Mouse (Mus musculus) kidney, postnatal 0 days (tissue): ENCODE measurements around the gene Gbgt1. TPM values are rescaled to one million over a fixed set of nuclear protein-coding genes. Genes with fewer than 3 reads are reported as not detected.

Experiments
- ATAC-seq: fragments of 200-750 bp; cut with Nextera tagmentation; replicated peaks from 2 replicates; pipeline ENCODE4 v1.8.0; 2017; ENCODE audit warnings: low read depth, moderate number of reproducible peaks, moderate TSS enrichment, moderate library complexity; ENCODE audit not compliant: low FRiP score
- DNase-seq: peaks from one replicate; pipeline ENCODE4 v3.0.0-alpha.2; 2016; ENCODE audit warnings: low spot score
- H3K27ac ChIP-seq: fragments of 300-500 bp; sonication (generic); 2 replicates; pipeline ENCODE4 v1.5.1; 2014; ENCODE audit warnings: mild to moderate bottlenecking
- H3K27me3 ChIP-seq: fragments of 300-500 bp; sonication (generic); 2 replicates; pipeline ENCODE4 v1.6.1; 2014; ENCODE audit warnings: low read length, mixed read lengths; ENCODE audit not compliant: insufficient read depth
- H3K36me3 ChIP-seq: fragments of 300-500 bp; sonication (generic); 2 replicates; pipeline ENCODE4 v1.6.1; 2014; ENCODE audit warnings: low read length, mixed read lengths; ENCODE audit not compliant: insufficient read depth
- H3K4me1 ChIP-seq: fragments of 300-500 bp; sonication (generic); replicated peaks from 2 replicates; pipeline ENCODE4 v1.6.1; 2014; ENCODE audit warnings: antibody characterized with exemption, low read length, mixed read lengths; ENCODE audit not compliant: insufficient read depth
- H3K4me2 ChIP-seq: fragments of 300-500 bp; sonication (generic); 2 replicates; pipeline ENCODE4 v1.6.1; 2014; ENCODE audit warnings: mild to moderate bottlenecking, low read length, moderate library complexity, mixed read lengths
- H3K4me3 ChIP-seq: fragments of 300-500 bp; sonication (generic); replicated peaks from 2 replicates; pipeline ENCODE4 v1.5.1; 2014; ENCODE audit warnings: low read depth, low read length
- H3K9ac ChIP-seq: fragments of 300-500 bp; sonication (generic); 2 replicates; pipeline ENCODE4 v1.6.1; 2014; ENCODE audit warnings: low read depth, low read length
- H3K9me3 ChIP-seq: fragments of 300-500 bp; sonication (generic); replicated peaks from 2 replicates; pipeline ENCODE4 v1.6.1; 2016; ENCODE audit warnings: low read length, inconsistent platforms, mixed read lengths
- CTCF ChIP-seq: IDR thresholded peaks from 2 replicates; pipeline ENCODE4 v1.5.1; 2016; ENCODE audit warnings: antibody characterized with exemption, low read depth, mild to moderate bottlenecking, moderate library complexity
- WGBS: fragments of 180-500 bp; shearing (Covaris S2); extraction: QIAGEN DNeasy Blood & Tissue Kit; methylation state at CpG from one replicate; pipeline ENCODE4 v1.1.7; 2014; 5-methylcytosine and 5-hydroxymethylcytosine counted together
- polyA plus RNA-seq: library from polyadenylated mRNA; unstranded; fragments of >200 nt; fragmentation: Nextera tagmentation; extraction: Ambion mirVana; gene quantifications from 2 replicates; pipeline ENCODE4 v1.2.1, GENCODE M21; 2015

Gene Gbgt1
- polyA plus RNA-seq, 1 experiment from 2014 or later: 2.4 TPM

DNA sequence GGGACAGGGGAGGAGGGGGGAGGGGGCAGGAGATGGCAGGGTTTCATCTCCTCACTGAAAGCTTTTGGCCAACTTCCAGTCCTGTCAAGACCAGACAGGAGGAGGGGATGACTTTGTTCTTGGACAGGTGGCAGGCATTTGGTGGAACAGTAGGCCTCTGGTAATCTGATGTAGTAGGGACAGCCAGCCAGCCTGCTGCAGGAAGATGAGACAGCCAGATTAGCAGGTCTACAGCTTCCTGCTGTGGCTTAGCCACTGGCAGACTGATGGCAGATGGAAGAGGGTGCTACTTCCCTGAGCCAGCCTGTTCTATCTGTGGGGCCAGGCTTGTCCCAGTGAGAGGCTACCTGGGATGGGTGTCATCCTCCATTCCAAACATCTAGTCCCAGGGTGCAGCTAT, 49.3 kb downstream of the Gbgt1 start:
- Histone ChIP-seq H3K9ac (no peak overlapping the region), H3K9me3 (no peaks in the 10 kb centered on the region), H3K27ac (no peak overlapping the region), H3K4me1 (no peaks in the 10 kb centered on the region), H3K4me2 (no peak overlapping the region), H3K27me3 (no peaks in the 10 kb centered on the region), H3K4me3 (no peak overlapping the region), H3K36me3 (peaks cover 61% of the 10 kb centered on the region)
- no peak for TF ChIP-seq CTCF
- ATAC-seq (no peak), DNase-seq (no peak)

DNA sequence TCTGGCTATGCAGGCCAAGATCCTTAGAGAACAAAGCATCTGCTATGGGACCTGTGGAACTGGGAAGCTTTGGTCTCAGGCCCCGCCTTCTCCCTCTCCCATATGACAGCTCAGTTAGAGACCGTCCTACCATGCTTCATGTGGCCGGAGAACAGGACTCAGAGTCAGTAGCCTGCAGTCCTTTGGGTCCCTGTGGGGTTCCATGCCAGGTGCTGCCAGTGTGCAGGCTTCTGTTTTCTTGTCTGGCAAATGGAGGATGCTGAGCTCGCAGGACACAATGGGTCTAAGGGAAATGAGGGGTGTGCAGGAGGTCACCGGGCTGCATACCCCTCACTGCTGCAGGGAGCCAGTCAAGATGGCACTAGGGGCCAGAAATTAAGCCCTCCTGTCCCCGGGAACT, 49.9 kb downstream of the Gbgt1 start:
- Histone ChIP-seq H3K4me1 (no peaks in the 10 kb centered on the region), H3K9ac (no peak overlapping the region), H3K9me3 (no peaks in the 10 kb centered on the region), H3K27ac (no peak overlapping the region), H3K27me3 (no peaks in the 10 kb centered on the region), H3K36me3 (peaks cover 67% of the 10 kb centered on the region), H3K4me3 (no peak overlapping the region), H3K4me2 (no peak overlapping the region)
- DNase-seq (no peak), ATAC-seq (no peak)
- 74% methylated on average over 6 of the region's 6 CpGs for WGBS
- no peak for TF ChIP-seq CTCF

DNA sequence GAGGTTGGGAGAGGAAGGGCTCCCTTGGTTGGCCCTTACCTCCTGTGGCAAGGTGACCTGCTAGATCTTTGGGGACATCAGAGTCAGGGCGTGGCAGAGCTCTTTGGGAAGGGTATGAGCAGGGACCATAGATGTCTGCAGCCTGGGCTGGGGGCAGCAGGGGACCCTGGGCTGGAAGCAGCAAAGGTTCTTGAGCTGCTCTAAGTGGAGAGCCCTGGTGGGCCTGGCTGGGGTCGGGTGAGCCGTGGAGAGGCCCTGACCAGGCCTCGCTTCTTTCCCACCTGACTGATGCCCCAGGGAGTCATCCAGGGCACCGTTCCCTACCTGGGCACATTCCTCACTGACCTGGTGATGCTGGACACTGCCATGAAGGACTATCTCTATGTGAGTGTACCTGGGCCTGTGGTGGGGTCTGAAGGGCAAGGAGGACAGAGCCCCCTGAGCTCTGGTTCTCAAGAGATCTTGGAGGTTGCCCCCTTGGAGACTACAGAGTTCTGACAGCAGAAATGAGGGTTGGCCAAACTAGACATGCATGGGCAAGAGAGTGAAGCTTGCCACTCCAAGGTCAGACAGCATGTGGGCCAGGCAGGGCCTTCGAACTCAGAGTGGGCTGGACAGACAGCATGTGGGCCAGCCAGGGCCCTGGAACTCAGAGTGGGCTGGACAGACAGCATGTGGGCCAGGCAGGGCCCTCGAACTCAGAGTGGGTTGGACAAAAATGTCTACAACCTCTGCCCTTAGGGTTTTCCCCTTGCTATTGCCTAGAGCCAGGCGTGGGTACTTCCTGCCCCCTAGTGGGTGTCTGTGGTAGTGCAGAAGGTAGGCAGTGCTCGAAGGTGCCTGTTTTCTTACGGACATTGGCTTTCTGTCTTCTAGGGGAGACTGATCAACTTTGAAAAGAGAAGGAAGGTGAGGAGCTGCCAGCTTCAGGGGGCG, 50.8 kb downstream of the Gbgt1 start:
- DNase-seq (peak; percentile 85), ATAC-seq (peak; percentile 55)
- peaks cover 71% of the 10 kb centered on the region for H3K36me3 ChIP-seq
- no peaks in the 10 kb centered on the region for H3K9me3 ChIP-seq
- no peak overlapping the region for H3K4me3 ChIP-seq
- TF ChIP-seq CTCF: peak; percentile 99
- H3K27ac ChIP-seq: no peak overlapping the region
- H3K9ac ChIP-seq: no peak overlapping the region
- H3K4me1 ChIP-seq: no peaks in the 10 kb centered on the region
- 52% methylated on average over 11 of the region's 11 CpGs for WGBS
- H3K4me2 ChIP-seq: no peak overlapping the region
- no peaks in the 10 kb centered on the region for H3K27me3 ChIP-seq

DNA sequence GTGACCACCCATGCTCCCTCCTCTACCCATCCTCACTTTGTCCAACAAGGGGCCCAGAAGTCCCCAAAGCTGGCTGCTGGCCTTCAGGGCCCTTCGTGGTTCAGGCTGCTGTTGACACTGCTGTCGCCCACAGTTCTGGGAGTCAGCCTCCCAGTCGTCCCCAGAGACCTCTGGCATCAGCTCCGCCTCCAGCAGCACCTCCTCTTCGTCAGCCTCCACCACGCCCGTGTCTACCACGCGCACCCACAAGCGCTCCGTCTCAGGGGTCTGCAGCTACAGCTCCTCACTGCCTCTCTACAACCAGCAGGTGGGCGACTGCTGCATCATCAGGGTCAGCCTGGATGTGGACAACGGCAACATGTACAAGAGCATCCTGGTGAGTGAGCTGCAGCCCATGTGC, 52.5 kb downstream of the Gbgt1 start:
- TF ChIP-seq CTCF: no peak
- H3K36me3 ChIP-seq: peaks cover 69% of the 10 kb centered on the region

DNA sequence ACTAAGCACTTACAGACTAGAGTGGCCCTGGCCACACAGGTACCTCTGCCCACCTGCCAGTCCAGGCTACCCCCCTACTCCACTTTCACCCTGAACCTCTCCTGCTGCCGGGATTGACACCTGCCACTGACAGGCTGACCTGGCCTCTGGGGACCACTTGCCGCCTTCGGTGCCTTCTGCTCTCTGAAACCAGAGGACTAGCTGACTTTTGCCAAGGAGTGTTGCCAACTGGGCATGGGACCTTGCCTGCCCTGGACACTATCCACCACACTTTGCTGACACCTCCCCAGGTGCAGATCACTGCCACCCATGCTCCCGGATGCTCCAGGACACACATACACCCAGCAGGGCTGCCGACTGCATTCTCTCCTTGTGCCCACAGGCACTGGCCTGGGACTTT, 55.6 kb downstream of the Gbgt1 start:
- no peaks in the 10 kb centered on the region for H3K9me3 ChIP-seq
- no peaks in the 10 kb centered on the region for H3K4me1 ChIP-seq
- TF ChIP-seq CTCF: no peak
- WGBS: 95% methylated on average over 5 of the region's 5 CpGs
- ATAC-seq (no peak), DNase-seq (no peak)
- no peak overlapping the region for H3K27ac ChIP-seq
- peaks cover 49% of the 10 kb centered on the region for H3K36me3 ChIP-seq
- no peak overlapping the region for H3K4me3 ChIP-seq
- H3K4me2 ChIP-seq: no peak overlapping the region
- H3K27me3 ChIP-seq: no peaks in the 10 kb centered on the region
- H3K9ac ChIP-seq: no peak overlapping the region

More for the DNA sequence above, 52.5 kb downstream of the Gbgt1 start:
- DNase-seq (no peak), ATAC-seq (no peak)
- Histone ChIP-seq H3K4me2 (no peak overlapping the region), H3K27me3 (no peaks in the 10 kb centered on the region), H3K27ac (no peak overlapping the region), H3K9ac (no peak overlapping the region), H3K9me3 (no peaks in the 10 kb centered on the region), H3K4me1 (no peaks in the 10 kb centered on the region), H3K4me3 (no peak overlapping the region)
- 92% methylated on average over 13 of the region's 13 CpGs for WGBS

Other genes with a start within 250 kb of the Gbgt1 start
- 2.4 and 2.8 TPM in 2 replicates for gene Ppp1r26, start 50.1 kb upstream of the Gbgt1 start, polyA plus RNA-seq
- gene 1700007K13Rik, start 30.6 kb upstream of the Gbgt1 start, polyA plus RNA-seq: 0.22 and 0.49 TPM in 2 replicates
- 51.9 and 54.1 TPM in 2 replicates for gene Mrps2, start 28.8 kb upstream of the Gbgt1 start, polyA plus RNA-seq
- 10.2 and 11.1 TPM in 2 replicates for gene Gm10134, start 9.2 kb downstream of the Gbgt1 start, polyA plus RNA-seq
- gene Ralgds, start 16.2 kb downstream of the Gbgt1 start, polyA plus RNA-seq: 16.0 and 18.1 TPM in 2 replicates
- not detected in 2 replicates for gene Cel, start 66.5 kb downstream of the Gbgt1 start, polyA plus RNA-seq
- gene Gtf3c5, start 86.9 kb downstream of the Gbgt1 start, polyA plus RNA-seq: 19.6 and 22.4 TPM in 2 replicates
- gene Gfi1b, start 125.1 kb downstream of the Gbgt1 start, polyA plus RNA-seq: 0.09 TPM in 1 of 2 replicates, not detected in the other
- gene Tsc1, start 144.3 kb downstream of the Gbgt1 start, polyA plus RNA-seq: 9.5 and 10.6 TPM in 2 replicates
- 2.0 and 2.5 TPM in 2 replicates for gene Spaca9, start 202.8 kb downstream of the Gbgt1 start, polyA plus RNA-seq
- gene Ak8, start 203.3 kb downstream of the Gbgt1 start, polyA plus RNA-seq: 1.2 and 1.3 TPM in 2 replicates